Mouse (Mus musculus) midbrain, postnatal 0 days (tissue): ENCODE results near the gene Fbxo24. TPM values are rescaled to one million over a fixed set of nuclear protein-coding genes. Genes with fewer than 3 reads are reported as not detected.

Source experiments
- ATAC-seq: fragments of 200-750 bp; cut with Nextera tagmentation; 2 replicates; pipeline ENCODE4 v1.8.0; 2017; ENCODE audit warnings: moderate number of reproducible peaks, mild to moderate bottlenecking, moderate TSS enrichment, moderate library complexity; ENCODE audit not compliant: low FRiP score
- DNase-seq: peaks from one replicate; pipeline ENCODE4 v3.0.0-alpha.2; 2015; ENCODE audit warnings: low spot score
- H3K27ac ChIP-seq: fragments of 300-500 bp; sonication (generic); 2 replicates; pipeline ENCODE4 v1.5.1; 2014; ENCODE audit warnings: low read depth, mild to moderate bottlenecking, low read length, mixed read lengths
- H3K27me3 ChIP-seq: fragments of 300-500 bp; sonication (generic); 2 replicates; pipeline ENCODE4 v1.6.1; 2014; ENCODE audit warnings: low read length, control low read depth, mixed read lengths; ENCODE audit not compliant: insufficient read depth
- H3K36me3 ChIP-seq: fragments of 300-500 bp; sonication (generic); 2 replicates; pipeline ENCODE4 v1.6.1; 2014; ENCODE audit warnings: low read length, control low read depth, mixed read lengths; ENCODE audit not compliant: insufficient read depth
- H3K4me1 ChIP-seq: fragments of 300-500 bp; sonication (generic); 2 replicates; pipeline ENCODE4 v1.6.1; 2014; ENCODE audit warnings: mild to moderate bottlenecking, control low read depth, antibody characterized with exemption, low read length, mixed read lengths; ENCODE audit not compliant: insufficient read depth
- H3K4me2 ChIP-seq: fragments of 300-500 bp; sonication (generic); 2 replicates; pipeline ENCODE4 v1.6.1; 2014; ENCODE audit warnings: low read depth, mild to moderate bottlenecking, low read length, mixed read lengths; ENCODE audit not compliant: poor library complexity, severe bottlenecking
- H3K4me3 ChIP-seq: fragments of 300-500 bp; sonication (generic); 2 replicates; pipeline ENCODE4 v1.5.1; 2014; ENCODE audit warnings: low read depth, mild to moderate bottlenecking, low read length, moderate library complexity
- H3K9ac ChIP-seq: fragments of 300-500 bp; sonication (generic); replicated peaks from 2 replicates; pipeline ENCODE4 v1.6.1; 2014; ENCODE audit warnings: mild to moderate bottlenecking, low read length, moderate library complexity, mixed read lengths; ENCODE audit not compliant: poor library complexity, severe bottlenecking
- H3K9me3 ChIP-seq: fragments of 300-500 bp; sonication (generic); 2 replicates; pipeline ENCODE4 v1.6.1; 2016; ENCODE audit warnings: low read length, control low read depth
- CTCF ChIP-seq: IDR thresholded peaks from 2 replicates; pipeline ENCODE4 v1.5.1; 2016; ENCODE audit warnings: antibody characterized with exemption, mild to moderate bottlenecking
- whole genome bisulfite sequencing: fragments of 180-500 bp; shearing (Covaris S2); extraction: QIAGEN DNeasy Blood & Tissue Kit; methylation state at CpG from one replicate; pipeline ENCODE4 v1.1.7; 2014; 5-methylcytosine and 5-hydroxymethylcytosine counted together
- polyA plus RNA-seq: library from polyadenylated mRNA; unstranded; fragments of >200 nt; fragmentation: Nextera tagmentation; extraction: Ambion mirVana; gene quantifications from 2 replicates; pipeline ENCODE4 v1.2.1, GENCODE M21; 2015
- total RNA-seq: library from RNA; depleted of rRNA; stranded (reverse); fragments of >200 nt; gene quantifications from 2 replicates; pipeline ENCODE4 v1.2.3, GENCODE M21; 2014; rRNA removed

Fbxo24 gene
- total RNA-seq (0.28 TPM in 1 of 2 replicates, not detected in the other), polyA plus RNA-seq (0.09 and 0.10 TPM in 2 replicates)

- Histone ChIP-seq H3K27ac (peak within 1 kb of the TSS; percentile 87), H3K4me2 (peak within 1 kb of the TSS; percentile 89), H3K4me3 (peak within 1 kb of the TSS; percentile 92), H3K27me3 (no peaks in the 10 kb centered on the region), H3K4me1 (peaks cover 10% of the 10 kb centered on the region), H3K36me3 (peaks cover 3% of the 10 kb centered on the region), H3K9me3 (no peaks in the 10 kb centered on the region), H3K9ac (peak within 1 kb of the TSS; percentile 80)
- WGBS: under 1% methylated on average over 44 of the region's 46 CpGs
- peak; percentile 35; the same call in 1 of the 2 replicates for TF ChIP-seq CTCF
- DNase-seq (peak; percentile 100), ATAC-seq (peak; percentile 98)
These were observed at the start of gene Fbxo24, which contains the start of the genes Lrch4 and Gm20605 for GRCm38 (mm10) chr5:137628498-137629305. Gene Fbxo24 (minus strand): TSS chr5:137629002. Gene Lrch4 (plus strand): TSS chr5:137629121. Gene Gm20605 (plus strand): TSS chr5:137629175.

- DNase-seq (no peak), ATAC-seq (no peak)
- Histone ChIP-seq H3K27ac (no peak overlapping the region), H3K9ac (no peak overlapping the region), H3K36me3 (peaks cover 3% of the 10 kb centered on the region; the same call in 1 of the 2 replicates), H3K9me3 (no peaks in the 10 kb centered on the region), H3K27me3 (no peaks in the 10 kb centered on the region), H3K4me3 (no peak overlapping the region), H3K4me2 (no peak overlapping the region), H3K4me1 (0 out of 2 replicates have a peak, but pooled peaks cover under 1% of the 10 kb centered on the region)
- WGBS: 94% methylated on average over 8 of the region's 8 CpGs
- no peak for TF ChIP-seq CTCF
These were observed 49.1 kb upstream of the Fbxo24 start for GRCm38 (mm10) chr5:137677859-137678258.

DNA sequence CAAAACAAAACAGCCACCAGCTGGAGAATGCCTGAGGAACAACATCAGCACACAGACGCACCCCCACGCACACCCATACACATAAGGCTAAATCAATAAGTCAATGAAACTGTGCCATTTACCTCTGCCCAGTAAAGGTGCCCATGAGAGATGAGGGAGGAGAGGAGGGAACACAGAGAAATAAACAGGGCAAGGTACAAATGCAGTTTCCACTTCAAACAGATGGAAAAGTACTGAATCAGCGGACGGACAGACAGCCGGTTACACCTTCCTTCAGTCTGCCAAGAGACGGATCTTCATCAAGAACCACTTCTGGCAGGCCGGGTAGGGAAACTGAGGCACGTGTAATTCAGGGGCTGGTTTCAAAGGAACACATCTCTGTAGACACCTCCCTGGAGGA, 46.0 kb upstream of the Fbxo24 start:
- H3K4me1 ChIP-seq: 0 out of 2 replicates have a peak, but pooled peaks cover 2% of the 10 kb centered on the region
- no peak for TF ChIP-seq CTCF
- H3K9me3 ChIP-seq: no peaks in the 10 kb centered on the region
- no peak overlapping the region for H3K9ac ChIP-seq
- DNase-seq (no peak), ATAC-seq (no peak)
- H3K36me3 ChIP-seq: peaks cover 3% of the 10 kb centered on the region; the same call in 1 of the 2 replicates
- H3K4me3 ChIP-seq: no peak overlapping the region
- no peaks in the 10 kb centered on the region for H3K27me3 ChIP-seq
- H3K4me2 ChIP-seq: no peak overlapping the region
- H3K27ac ChIP-seq: no peak overlapping the region
- 98% methylated on average over 8 of the region's 8 CpGs for WGBS

- no peak overlapping the region for H3K4me2 ChIP-seq
- H3K36me3 ChIP-seq: peaks cover 3% of the 10 kb centered on the region; the same call in 1 of the 2 replicates
- no peak overlapping the region for H3K9ac ChIP-seq
- H3K4me1 ChIP-seq: 0 out of 2 replicates have a peak, but pooled peaks cover 2% of the 10 kb centered on the region
- H3K27me3 ChIP-seq: no peaks in the 10 kb centered on the region
- ATAC-seq (no peak), DNase-seq (no peak)
- 93% methylated on average over 6 of the region's 6 CpGs for WGBS
- H3K27ac ChIP-seq: no peak overlapping the region
- no peak for TF ChIP-seq CTCF
- no peaks in the 10 kb centered on the region for H3K9me3 ChIP-seq
- no peak overlapping the region for H3K4me3 ChIP-seq
These were observed 44.2 kb upstream of the Fbxo24 start for GRCm38 (mm10) chr5:137673015-137673414.

DNA sequence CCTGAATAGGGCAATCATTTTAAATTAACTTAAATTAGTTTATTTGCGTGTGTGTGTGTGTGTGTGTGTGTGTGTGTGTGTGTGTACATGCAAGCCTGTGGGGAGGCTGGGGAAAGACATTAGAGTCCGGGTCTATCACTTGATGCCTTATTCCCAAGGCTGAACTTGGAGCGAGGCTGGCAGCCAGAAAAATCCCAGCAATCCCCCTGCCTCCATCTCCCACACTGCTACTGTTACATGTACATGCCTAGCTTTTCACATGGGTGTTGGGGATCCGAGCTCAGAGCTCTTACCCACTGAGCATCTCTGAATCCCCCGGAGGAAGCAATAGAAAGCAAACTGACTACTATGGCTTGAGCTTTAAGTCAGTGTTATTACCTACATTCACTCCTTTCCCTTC, 43.6 kb upstream of the Fbxo24 start:
- no peak for TF ChIP-seq CTCF
- H3K27me3 ChIP-seq: no peaks in the 10 kb centered on the region
- H3K4me3 ChIP-seq: no peak overlapping the region
- 87% methylated on average over 5 of the region's 5 CpGs for WGBS
- no peak overlapping the region for H3K27ac ChIP-seq
- peaks cover 3% of the 10 kb centered on the region for H3K36me3 ChIP-seq
- no peak for ATAC-seq
- no peaks in the 10 kb centered on the region for H3K9me3 ChIP-seq
- 0 out of 2 replicates have a peak, but pooled peaks cover 2% of the 10 kb centered on the region for H3K4me1 ChIP-seq
- no peak for DNase-seq
- no peak overlapping the region for H3K4me2 ChIP-seq
- no peak overlapping the region for H3K9ac ChIP-seq
